Mouse (Mus musculus) hindbrain, embryonic 16.5 days (tissue): ENCODE measurements around the gene Mrpl17. TPM values are rescaled to one million over a fixed set of nuclear protein-coding genes. Genes with fewer than 3 reads are reported as not detected.

Experiments used
- ATAC-seq: fragments of 200-750 bp; cut with Nextera tagmentation; 2 replicates; pipeline ENCODE4 v1.8.0; 2017; ENCODE audit warnings: moderate TSS enrichment, moderate library complexity
- H3K27ac ChIP-seq: fragments of 300-500 bp; sonication (generic); 2 replicates; pipeline ENCODE4 v1.5.1; 2014; ENCODE audit warnings: low read depth, mild to moderate bottlenecking, control low read depth, low read length, moderate library complexity
- H3K27me3 ChIP-seq: fragments of 300-500 bp; sonication (generic); replicated peaks from 2 replicates; pipeline ENCODE4 v1.6.1; 2014; ENCODE audit warnings: low read length; ENCODE audit not compliant: control insufficient read depth, insufficient read depth
- H3K36me3 ChIP-seq: fragments of 300-500 bp; sonication (generic); 2 replicates; pipeline ENCODE4 v1.6.1; 2014; ENCODE audit warnings: mild to moderate bottlenecking, low read length, moderate library complexity, mixed read lengths; ENCODE audit not compliant: control insufficient read depth, insufficient read depth
- H3K4me1 ChIP-seq: fragments of 300-500 bp; sonication (generic); 2 replicates; pipeline ENCODE4 v1.6.1; 2014; ENCODE audit warnings: low read depth, low read length; ENCODE audit not compliant: control insufficient read depth, insufficient read depth
- H3K4me2 ChIP-seq: fragments of 300-500 bp; sonication (generic); 2 replicates; pipeline ENCODE4 v1.6.1; 2014; ENCODE audit warnings: mild to moderate bottlenecking, low read length, control low read depth, moderate library complexity
- H3K4me3 ChIP-seq: fragments of 300-500 bp; sonication (generic); 2 replicates; pipeline ENCODE4 v1.5.1; 2014; ENCODE audit warnings: mild to moderate bottlenecking, low read length, control low read depth, moderate library complexity
- H3K9ac ChIP-seq: fragments of 300-500 bp; sonication (generic); 2 replicates; pipeline ENCODE4 v1.6.1; 2014; ENCODE audit warnings: low read depth, mild to moderate bottlenecking, control low read depth, low read length, moderate library complexity
- H3K9me3 ChIP-seq: fragments of 300-500 bp; sonication (generic); 2 replicates; pipeline ENCODE4 v1.6.1; 2014; ENCODE audit warnings: mild to moderate bottlenecking, low read length, moderate library complexity; ENCODE audit not compliant: control insufficient read depth
- WGBS: fragments of 180-500 bp; shearing (Covaris S2); extraction: QIAGEN DNeasy Blood & Tissue Kit; methylation state at CpG from one replicate; pipeline ENCODE4 v1.1.7; 2014; 5-methylcytosine and 5-hydroxymethylcytosine counted together
- polyA plus RNA-seq: library from polyadenylated mRNA; unstranded; fragments of >200 nt; fragmentation: Nextera tagmentation; extraction: Ambion mirVana; gene quantifications from 2 replicates; pipeline ENCODE4 v1.2.1, GENCODE M21; 2015

The Mrpl17 gene
- polyA plus RNA-seq, 1 experiment from 2014 or later, result 204 TPM

DNA sequence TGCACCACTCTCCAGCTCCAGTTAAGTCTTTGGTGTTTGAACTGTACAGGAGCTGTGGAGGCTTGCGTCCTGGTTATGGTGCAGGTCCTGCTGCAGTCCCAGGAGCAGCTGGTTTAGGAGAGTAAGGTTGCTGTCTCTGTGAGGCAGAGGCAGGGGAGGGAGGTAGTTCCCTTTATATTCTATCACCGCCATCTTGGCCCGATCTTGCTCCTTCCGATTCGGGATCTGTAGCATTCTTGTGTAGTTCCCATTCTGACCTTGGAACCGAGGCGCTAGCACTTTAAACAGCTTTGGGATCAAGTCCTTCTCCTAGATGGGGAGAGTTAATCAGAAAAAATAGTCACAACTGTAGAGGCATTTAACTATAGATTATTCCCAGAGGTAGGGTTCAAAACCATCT, 1.1 kb downstream of the Mrpl17 start:
- ATAC-seq, result no peak
- peak overlapping the region; percentile 65 for H3K4me2 ChIP-seq
- peak overlapping the region; percentile 98 for H3K9ac ChIP-seq
- WGBS, result 87% methylated on average over 7 of the region's 7 CpGs
- peak overlapping the region; percentile 88 for H3K4me3 ChIP-seq
- H3K36me3 ChIP-seq, result peaks cover 21% of the 10 kb centered on the region
- H3K27me3 ChIP-seq, result no peaks in the 10 kb centered on the region
- H3K9me3 ChIP-seq, result no peaks in the 10 kb centered on the region
- peak overlapping the region; percentile 93 for H3K27ac ChIP-seq
- H3K4me1 ChIP-seq, result peaks cover 8% of the 10 kb centered on the region

DNA sequence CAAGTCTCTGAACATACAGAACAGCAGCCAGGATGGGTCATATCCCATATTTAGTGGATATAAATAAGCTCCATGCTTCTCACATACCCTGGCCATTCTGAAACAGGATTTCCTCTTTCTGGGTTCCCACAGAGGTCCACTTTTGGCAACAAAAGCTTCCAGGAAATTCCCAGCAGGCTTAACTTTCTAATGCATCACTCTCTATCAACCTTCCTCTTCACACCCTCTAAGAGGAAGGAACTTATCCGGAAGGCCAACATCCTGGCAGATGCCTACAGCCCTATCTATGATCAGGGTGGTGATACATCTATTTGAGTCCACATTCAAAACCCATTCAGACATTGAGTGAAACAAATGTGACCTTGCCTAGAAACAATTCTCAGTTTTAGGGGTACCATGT, 2.5 kb downstream of the Mrpl17 start:
- Histone ChIP-seq H3K4me2 (no peak overlapping the region), H3K4me1 (peaks cover 8% of the 10 kb centered on the region), H3K4me3 (no peak overlapping the region), H3K27ac (no peak overlapping the region), H3K9ac (no peak overlapping the region), H3K9me3 (no peaks in the 10 kb centered on the region), H3K27me3 (no peaks in the 10 kb centered on the region), H3K36me3 (peaks cover 21% of the 10 kb centered on the region)
- WGBS, result 88% methylated on average over 1 of the region's 1 CpGs
- no peak for ATAC-seq

DNA sequence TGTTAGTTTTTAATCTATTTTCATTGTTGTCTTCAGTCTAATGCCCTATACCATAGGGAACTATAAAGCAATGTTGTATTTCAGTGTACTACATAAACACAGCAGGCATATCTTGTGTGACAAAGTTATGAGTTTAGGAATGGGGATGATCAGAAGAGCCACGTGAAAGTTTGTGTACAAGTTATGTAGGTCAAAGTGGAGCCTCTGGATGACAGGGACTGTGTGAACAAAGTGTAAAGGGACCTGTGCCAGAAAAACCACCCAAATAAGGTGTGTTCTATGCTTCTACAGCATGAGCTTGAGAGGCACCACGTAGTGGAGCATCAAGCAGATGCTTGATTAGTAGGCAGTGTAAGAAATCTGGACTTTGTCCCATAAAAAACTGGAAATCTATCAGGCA, 4.2 kb downstream of the Mrpl17 start:
- no peak overlapping the region for H3K9ac ChIP-seq
- H3K4me1 ChIP-seq, result peaks cover 8% of the 10 kb centered on the region
- no peaks in the 10 kb centered on the region for H3K27me3 ChIP-seq
- ATAC-seq, result no peak
- peaks cover 21% of the 10 kb centered on the region for H3K36me3 ChIP-seq
- no peaks in the 10 kb centered on the region for H3K9me3 ChIP-seq
- no peak overlapping the region for H3K27ac ChIP-seq
- WGBS, result 73% methylated on average over 2 of the region's 2 CpGs
- H3K4me2 ChIP-seq, result no peak overlapping the region
- no peak overlapping the region for H3K4me3 ChIP-seq

DNA sequence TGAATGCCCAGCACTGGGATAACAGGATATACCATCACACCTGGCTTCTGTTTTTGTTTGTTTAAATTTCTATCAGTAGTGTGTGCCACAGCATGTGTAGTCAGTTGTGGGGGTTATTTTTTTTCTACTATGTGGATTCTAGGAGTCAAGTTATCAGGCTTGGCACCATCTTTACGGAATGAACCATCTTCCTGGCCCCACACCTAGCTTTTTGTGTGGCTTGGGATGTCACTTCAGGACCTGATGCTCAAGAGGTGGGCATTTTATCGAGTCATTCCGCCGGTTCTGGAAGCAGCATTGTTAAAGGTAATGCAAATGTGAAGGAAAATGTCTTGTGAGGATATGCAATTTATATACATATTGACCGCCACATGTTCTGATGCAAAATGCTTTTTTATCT, 4.8 kb downstream of the Mrpl17 start:
- no peaks in the 10 kb centered on the region for H3K9me3 ChIP-seq
- peaks cover 21% of the 10 kb centered on the region for H3K36me3 ChIP-seq
- no peak for ATAC-seq
- H3K4me3 ChIP-seq, result no peak overlapping the region
- no peak overlapping the region for H3K4me2 ChIP-seq
- H3K9ac ChIP-seq, result no peak overlapping the region
- H3K27me3 ChIP-seq, result no peaks in the 10 kb centered on the region
- no peak overlapping the region for H3K27ac ChIP-seq
- peaks cover 8% of the 10 kb centered on the region for H3K4me1 ChIP-seq
- 80% methylated on average over 5 of the region's 5 CpGs for WGBS

DNA sequence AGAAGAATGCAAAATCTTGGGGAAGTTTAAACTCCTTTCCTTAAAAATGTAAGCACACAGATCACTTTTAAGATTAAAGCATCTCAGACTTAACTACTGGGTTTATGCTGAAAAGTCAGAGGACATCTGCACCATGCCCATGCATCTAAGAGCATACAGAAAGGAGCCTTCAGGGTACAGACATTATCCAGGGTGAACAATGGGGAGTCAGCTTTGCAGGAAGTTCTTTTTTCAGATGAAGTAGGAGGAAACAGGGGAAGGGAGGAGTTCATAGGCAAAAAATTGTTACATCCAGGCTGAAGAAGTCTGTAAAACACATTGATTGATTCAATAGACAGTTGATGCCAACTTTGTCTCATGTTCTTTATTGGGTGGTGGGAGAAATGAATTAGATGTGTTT, 7.5 kb downstream of the Mrpl17 start:
- Histone ChIP-seq H3K9ac (no peak overlapping the region), H3K27ac (no peak overlapping the region)
- ATAC-seq, result no peak

DNA sequence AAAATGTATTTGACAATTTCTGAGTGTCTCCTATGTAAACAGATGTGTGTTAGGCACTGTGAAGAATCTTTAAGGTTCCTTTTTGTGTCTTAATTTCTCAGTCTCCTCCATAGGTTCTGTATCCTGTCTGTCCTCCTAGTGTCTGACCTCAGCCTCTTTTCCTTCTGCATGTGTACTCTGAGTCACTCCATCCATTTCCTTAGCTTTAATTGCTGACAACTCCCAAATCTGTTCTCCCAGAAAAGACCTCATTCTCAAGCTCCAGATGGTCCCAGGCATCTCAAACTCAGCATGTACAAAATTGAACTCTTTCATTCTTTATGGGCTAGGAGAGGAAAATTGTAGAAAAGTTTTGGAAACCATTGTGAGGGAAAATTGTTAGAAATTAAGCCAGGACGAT, 8.1 kb downstream of the Mrpl17 start:
- WGBS, result 37% methylated on average over 1 of the region's 1 CpGs

More for the DNA sequence above, 7.5 kb downstream of the Mrpl17 start:
- no peaks in the 10 kb centered on the region for H3K27me3 ChIP-seq
- peaks cover 9% of the 10 kb centered on the region for H3K36me3 ChIP-seq
- no peaks in the 10 kb centered on the region for H3K4me1 ChIP-seq
- no peak overlapping the region for H3K4me3 ChIP-seq
- no peaks in the 10 kb centered on the region for H3K9me3 ChIP-seq
- no peak overlapping the region for H3K4me2 ChIP-seq

DNA sequence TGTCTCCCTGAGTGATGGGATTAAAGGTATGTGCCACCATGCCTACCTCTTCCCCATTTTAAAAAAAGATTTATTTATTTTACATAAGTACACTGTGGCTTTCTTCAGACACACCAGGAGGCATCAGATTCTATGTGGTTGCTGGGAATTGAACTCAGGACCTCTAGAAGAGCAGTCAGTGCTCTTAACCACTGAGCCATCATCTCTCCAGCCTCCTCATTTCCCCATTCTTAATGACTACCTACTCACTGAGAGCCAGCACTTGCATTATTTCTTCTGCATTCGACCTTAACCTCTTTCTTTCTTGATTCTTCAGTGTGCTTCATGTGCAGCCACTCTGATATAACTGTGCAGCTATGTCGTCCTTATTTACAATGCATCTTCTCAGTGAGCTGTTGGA, 8.6 kb downstream of the Mrpl17 start:
- H3K27ac ChIP-seq, result no peak overlapping the region
- H3K36me3 ChIP-seq, result no peaks in the 10 kb centered on the region
- H3K9ac ChIP-seq, result no peak overlapping the region
- H3K9me3 ChIP-seq, result no peaks in the 10 kb centered on the region
- WGBS, result 43% methylated on average over 2 of the region's 2 CpGs
- no peak overlapping the region for H3K4me3 ChIP-seq
- no peaks in the 10 kb centered on the region for H3K4me1 ChIP-seq
- no peak for ATAC-seq
- H3K27me3 ChIP-seq, result no peaks in the 10 kb centered on the region
- no peak overlapping the region for H3K4me2 ChIP-seq

More for the DNA sequence above, 8.1 kb downstream of the Mrpl17 start:
- Histone ChIP-seq H3K27me3 (no peaks in the 10 kb centered on the region), H3K36me3 (peaks cover 4% of the 10 kb centered on the region), H3K4me3 (no peak overlapping the region), H3K4me2 (no peak overlapping the region), H3K4me1 (no peaks in the 10 kb centered on the region), H3K27ac (no peak overlapping the region), H3K9ac (no peak overlapping the region), H3K9me3 (no peaks in the 10 kb centered on the region)
- ATAC-seq, result no peak

DNA sequence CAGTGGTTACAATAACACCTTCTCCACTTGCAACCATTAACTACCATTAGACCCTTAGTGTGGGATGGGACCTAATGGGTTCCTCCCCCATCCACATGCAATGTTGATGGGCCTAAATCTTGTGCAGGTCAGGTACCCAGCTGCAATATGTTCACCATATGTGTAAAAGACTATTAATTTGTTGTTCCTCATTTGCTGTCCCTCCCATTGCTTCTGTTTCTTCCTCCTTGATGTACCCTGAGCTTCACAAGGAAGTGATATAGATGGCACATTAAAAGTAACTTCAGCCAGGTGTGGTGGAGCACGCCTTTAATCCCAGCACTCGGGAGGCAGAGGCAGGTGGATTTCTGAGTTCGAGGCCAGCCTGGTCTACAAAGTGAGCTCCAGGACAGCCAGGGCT, 13.9 kb downstream of the Mrpl17 start:
- H3K9ac ChIP-seq, result no peak overlapping the region
- no peak overlapping the region for H3K27ac ChIP-seq
- no peak for ATAC-seq
- H3K36me3 ChIP-seq, result no peaks in the 10 kb centered on the region
- H3K4me3 ChIP-seq, result no peak overlapping the region
- no peak overlapping the region for H3K4me2 ChIP-seq
- WGBS, result 89% methylated on average over 3 of the region's 3 CpGs
- H3K27me3 ChIP-seq, result no peaks in the 10 kb centered on the region
- no peaks in the 10 kb centered on the region for H3K9me3 ChIP-seq
- H3K4me1 ChIP-seq, result no peaks in the 10 kb centered on the region

DNA sequence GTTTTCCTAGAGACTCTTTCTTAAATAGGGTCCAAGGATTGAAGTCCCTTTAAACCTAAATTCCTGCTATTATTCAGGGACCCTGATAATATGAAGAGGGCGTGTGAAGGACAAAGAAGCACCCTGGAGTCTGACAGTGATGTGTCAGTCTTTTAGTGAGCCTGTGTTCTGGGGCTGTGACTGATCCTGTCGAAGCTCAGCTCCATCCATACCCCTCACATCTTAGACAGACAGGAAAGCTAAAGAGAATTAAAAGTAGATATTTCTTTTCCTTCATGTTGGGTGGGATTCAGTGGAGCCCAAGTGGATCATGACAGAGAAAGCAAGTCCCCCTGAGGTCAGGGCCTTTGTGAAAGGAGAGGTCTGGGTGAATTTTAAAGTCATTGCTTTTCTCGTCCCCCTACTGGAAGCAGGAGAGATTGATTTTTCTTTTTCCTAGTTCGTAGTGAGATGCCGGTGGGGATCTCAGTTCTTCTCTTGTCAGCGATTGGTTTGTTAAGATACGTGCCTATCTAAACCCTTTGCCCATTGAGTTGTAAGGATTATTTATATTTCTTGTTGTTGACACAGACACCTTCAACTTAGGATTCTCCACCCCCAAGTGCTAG, 15.0 kb downstream of the Mrpl17 start:
- no peaks in the 10 kb centered on the region for H3K36me3 ChIP-seq
- H3K4me1 ChIP-seq, result no peaks in the 10 kb centered on the region
- H3K9me3 ChIP-seq, result no peaks in the 10 kb centered on the region
- no peak for ATAC-seq
- no peak overlapping the region for H3K9ac ChIP-seq
- H3K27ac ChIP-seq, result no peak overlapping the region
- H3K4me3 ChIP-seq, result no peak overlapping the region
- no peak overlapping the region for H3K4me2 ChIP-seq
- 11% methylated on average over 7 of the region's 7 CpGs for WGBS
- no peaks in the 10 kb centered on the region for H3K27me3 ChIP-seq

DNA sequence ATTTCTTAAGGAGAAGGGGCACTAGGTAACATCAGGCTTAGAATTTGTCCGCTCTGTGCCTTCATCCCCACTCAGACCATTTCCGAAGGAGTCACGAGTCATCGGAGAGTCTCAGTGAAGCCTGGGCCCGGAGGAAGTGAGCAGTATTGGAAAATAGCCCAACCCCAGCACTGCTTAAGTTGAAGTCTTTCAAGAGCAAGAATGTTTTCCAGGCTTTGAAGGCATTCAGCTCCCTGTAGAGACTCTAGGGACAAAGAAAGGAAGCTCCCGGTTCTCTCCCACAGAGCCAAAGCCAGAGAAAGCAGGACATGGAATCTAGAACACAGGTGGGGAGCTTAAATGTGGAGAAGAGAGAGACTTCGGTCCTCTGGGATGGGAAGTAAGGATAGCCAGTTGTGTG, 17.2 kb downstream of the Mrpl17 start:
- Histone ChIP-seq H3K27ac (no peak overlapping the region), H3K4me2 (no peak overlapping the region), H3K36me3 (no peaks in the 10 kb centered on the region), H3K4me3 (no peak overlapping the region), H3K9ac (no peak overlapping the region), H3K27me3 (no peaks in the 10 kb centered on the region), H3K4me1 (no peaks in the 10 kb centered on the region), H3K9me3 (no peaks in the 10 kb centered on the region)
- no peak for ATAC-seq
- 69% methylated on average over 7 of the region's 7 CpGs for WGBS
